Mouse (Mus musculus) testis, adult 2 months (tissue): ENCODE results near the gene Spg7.
"Not testable (repeated sequence)": the region's sequence is repeated elsewhere in the genome, so short reads cannot be mapped to it uniquely, and the experiment has no call there.

Experiments
- CTCF ChIP-seq: fragments of 200-500 bp; IDR thresholded peaks from 2 replicates; pipeline ENCODE4 v1.5.1; 2012; ENCODE audit warnings: low read depth, mild to moderate bottlenecking, inconsistent platforms, low read length, moderate library complexity; ENCODE audit not compliant: control insufficient read depth, insufficient read depth, insufficient replicate concordance
- POLR2A ChIP-seq: fragments of 200-500 bp; IDR thresholded peaks from 2 replicates; pipeline ENCODE4 v1.6.1; 2012; ENCODE audit warnings: low read depth, mild to moderate bottlenecking, inconsistent platforms, low read length, moderate library complexity; ENCODE audit not compliant: control insufficient read depth

GRCm38 (mm10) chr8:123044743-123045425, 17.9 kb upstream of the Spg7 start:
- TF ChIP-seq POLR2A, CTCF: not testable (repeated sequence)
